Mouse (Mus musculus) heart, postnatal 36 days (tissue): Measurements from ENCODE around the gene Pxn. TPM values are rescaled to one million over a fixed set of nuclear protein-coding genes. Genes with fewer than 3 reads are reported as not detected.

Experiments
- DNase-seq, 2 experiments: peaks; one replicate each; pipeline ENCODE4 v3.0.0; 2021 to 2022
- intact Hi-C: fragments of 180-260 bp; cut with DNase I; formaldehyde crosslinking; loops from one replicate; pipeline ENCODE4 v1.15.1; 2025
- total RNA-seq, 2 experiments: library from RNA; stranded (reverse); gene quantifications; 2 replicates each; pipeline ENCODE4 v1.2.3; 2021

The Pxn gene
- total RNA-seq, 2 experiments from 2014 or later: 36.2 to 37.9 TPM

DNA sequence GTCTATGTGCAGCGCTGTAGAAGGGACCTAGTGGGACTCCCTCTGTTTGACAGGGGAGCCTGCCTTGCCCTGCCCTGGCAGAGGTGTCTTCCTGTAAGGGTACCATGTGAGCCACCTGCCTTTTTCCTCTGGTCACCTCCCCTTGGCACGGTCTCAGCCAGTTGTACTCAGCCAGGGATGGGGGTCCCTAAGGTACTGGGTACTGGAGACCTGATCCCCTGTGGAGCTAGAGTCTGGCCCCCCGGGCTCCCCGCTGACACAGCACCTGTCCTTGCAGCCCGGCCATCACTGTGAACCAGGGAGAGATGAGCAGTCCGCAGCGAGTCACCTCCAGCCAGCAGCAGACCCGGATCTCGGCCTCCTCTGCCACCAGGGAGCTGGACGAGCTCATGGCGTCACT is 40.1 kb downstream of the Pxn start:
- intact Hi-C loops: no loop called here
- DNase-seq: no peak

DNA sequence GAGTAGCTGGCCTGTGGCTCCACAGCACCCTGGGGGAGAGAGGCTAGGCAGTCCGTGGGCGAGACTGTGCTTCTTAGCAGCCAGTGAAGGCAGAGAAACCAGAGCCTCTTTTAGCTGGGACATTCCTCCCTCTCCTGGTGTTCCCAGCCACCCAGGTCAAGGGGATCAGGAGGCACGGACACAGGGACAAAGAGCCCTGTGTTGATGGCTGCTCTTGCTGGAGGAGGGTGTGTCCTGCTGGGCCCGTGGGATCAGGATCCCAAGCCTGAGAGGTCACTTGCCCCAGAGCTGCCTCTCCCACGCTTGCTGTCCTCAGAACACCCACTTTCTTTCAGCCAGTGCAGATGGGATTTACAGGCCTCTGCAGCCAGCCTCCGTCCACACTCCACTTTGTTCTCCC is 40.5 kb downstream of the Pxn start:
- no peak for DNase-seq

GRCm38 (mm10) chr5:115547421-115547820 is 40.9 kb downstream of the Pxn start:
- intact Hi-C loops: no loop called here
- DNase-seq: no peak

More for the DNA sequence above, 40.5 kb downstream of the Pxn start:
- intact Hi-C loops: no loop called here

DNA sequence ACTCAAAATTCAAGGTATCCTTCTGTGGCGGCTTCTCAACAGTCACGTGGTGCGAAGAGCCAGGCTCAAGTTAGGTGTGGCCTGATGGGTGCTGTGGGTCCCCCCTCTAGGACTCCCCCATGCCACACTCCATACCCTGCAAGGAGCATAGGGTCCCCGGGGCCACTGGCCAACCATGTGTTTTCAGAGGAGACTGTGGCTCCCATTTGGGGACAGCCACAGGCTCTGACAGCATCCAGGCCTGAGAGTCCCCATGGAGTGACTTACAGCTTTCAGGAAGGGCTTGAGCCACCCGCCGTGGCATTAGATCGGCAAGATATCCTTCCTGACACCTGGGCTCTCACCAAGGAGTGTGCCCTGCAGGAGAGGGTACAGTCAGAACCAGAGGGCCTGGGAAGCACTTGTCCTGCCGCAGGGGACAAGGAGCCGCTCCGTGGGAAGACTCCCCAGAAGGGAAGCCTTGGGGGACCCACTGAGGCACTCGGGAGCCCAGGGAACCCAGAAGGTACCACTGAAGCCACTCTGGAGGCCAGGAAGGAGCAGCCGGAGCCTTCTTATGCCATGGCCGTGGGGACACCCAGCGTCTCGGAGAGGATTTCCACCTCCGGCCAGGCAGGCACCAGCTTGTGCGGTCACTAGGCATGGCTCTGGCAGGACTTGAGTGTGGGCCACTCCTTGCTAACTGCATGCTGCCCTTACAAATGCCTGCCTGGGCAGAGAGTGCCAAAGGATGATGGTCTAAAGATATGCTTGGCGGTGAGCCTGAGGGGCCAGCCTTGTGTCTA is 42.2 kb downstream of the Pxn start:
- intact Hi-C loops: no loop called here
- no peak for DNase-seq

GRCm38 (mm10) chr5:115550482-115551005 is 44.1 kb downstream of the Pxn start:
- DNase-seq: no peak
- intact Hi-C loops: no loop called here

GRCm38 (mm10) chr5:115551386-115551785 is 44.9 kb downstream of the Pxn start:
- intact Hi-C loops: no loop called here
- DNase-seq: no peak

- intact Hi-C loops: no loop called here
- DNase-seq: no peak
Measured at GRCm38 (mm10) chr5:115551799-115552198, 45.3 kb downstream of the Pxn start.

DNA sequence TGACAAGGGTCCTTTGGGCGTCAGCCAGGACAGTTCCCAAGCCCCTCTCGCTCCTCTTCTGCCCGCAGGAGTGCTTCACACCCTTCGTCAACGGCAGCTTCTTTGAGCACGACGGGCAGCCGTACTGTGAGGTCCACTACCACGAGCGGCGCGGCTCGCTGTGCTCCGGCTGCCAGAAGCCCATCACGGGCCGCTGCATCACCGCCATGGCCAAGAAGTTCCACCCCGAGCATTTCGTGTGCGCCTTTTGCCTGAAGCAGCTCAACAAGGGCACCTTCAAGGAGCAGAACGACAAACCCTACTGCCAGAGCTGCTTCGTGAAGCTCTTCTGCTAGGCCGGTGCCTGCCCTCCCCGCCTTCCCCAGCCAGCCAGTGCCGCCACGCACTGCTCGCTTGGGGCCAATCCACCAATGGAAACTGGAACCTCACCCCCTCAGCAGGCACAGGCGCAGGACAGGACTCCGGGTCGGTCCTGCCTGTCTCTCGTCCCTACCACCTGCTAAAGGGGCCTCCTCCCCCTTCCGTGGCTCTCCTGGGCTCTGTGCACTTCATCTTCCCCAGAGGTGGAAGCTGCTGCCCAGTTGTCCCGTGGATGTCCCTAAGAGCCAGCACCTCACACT is 47.4 kb downstream of the Pxn start:
- DNase-seq: no peak
- intact Hi-C loops: no loop called here

DNA sequence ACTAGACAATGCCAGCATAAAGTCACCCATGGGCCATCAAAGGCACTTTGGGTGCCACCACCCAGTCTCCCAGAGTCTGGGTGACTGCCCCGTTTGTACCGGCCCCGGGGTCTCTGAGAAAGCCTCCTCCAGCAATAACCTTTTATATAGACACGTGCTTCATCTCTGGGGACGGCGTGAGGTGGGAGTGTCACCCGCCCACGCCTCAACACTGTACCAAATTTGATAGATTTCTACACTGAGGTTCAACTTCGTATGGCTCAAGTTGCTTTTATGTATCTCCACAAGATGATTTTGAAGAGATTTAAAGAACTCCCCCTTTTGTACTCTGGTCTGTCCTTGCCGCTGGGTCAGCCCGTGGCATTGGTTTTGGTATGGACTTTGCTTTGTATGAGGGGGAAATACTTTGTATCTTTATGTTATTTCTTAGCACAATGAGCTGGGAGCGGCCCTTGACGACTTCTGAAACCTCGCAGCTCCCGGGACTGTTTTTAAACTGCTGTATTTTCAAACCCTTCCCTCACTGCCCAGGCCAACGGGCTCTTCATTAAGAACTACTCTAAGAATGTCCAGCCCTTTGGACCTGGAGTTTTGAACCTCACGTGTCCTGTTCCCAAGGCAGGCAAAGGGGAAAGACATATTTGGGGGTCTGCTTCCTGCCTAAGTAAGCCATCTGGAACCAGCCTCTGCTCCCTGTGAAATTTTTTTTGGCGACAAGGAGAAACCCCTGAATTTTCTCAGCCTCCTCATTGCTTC is 48.2 kb downstream of the Pxn start:
- intact Hi-C loops: no loop called here
- DNase-seq: no peak

GRCm38 (mm10) chr5:115556217-115556616 is 49.7 kb downstream of the Pxn start:
- intact Hi-C loops: loop anchor here (1.0 kb wide), 1 partner anchor 50 kb away; the partner anchor contains the start of gene Pxn

DNA sequence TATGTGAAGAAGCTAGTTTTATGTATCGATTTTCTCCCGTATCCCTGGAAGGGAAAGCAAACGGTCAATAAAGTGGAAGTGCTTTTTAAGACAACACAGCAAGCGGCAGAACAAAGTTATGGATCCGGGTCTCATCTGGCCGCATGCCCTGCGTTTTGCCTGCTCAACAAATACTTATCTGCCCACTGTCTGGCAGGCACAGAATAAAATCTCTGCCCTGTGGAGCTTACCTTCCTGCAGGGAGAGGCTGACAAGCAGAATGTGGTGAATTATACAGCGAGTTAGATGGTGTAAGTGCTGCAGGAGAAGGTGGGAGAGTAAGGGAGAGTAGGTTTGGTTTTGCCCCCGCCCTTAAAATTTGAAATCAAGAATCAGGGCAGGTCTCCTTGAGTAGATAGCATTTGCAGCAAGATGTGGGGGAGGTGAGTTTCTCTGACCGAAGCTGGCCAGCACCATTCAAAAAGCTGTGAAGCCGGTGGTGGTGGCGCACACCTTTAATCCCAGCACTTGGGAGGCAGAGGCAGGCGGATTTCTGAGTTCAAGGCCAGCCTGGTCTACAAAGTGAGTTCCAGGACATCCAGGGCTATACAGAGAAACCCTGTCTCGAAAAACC is 51.8 kb downstream of the Pxn start:
- intact Hi-C loops: loop anchor here (1.0 kb wide), 1 partner anchor 55 kb away; no protein-coding TSS in a partner anchor

More at GRCm38 (mm10) chr5:115556217-115556616, 49.7 kb downstream of the Pxn start:
- peak; percentile 74 to 78 for DNase-seq

GRCm38 (mm10) chr5:115559237-115560101 is 53.0 kb downstream of the Pxn start, which contains the start of gene Rplp0:
TSS of gene Rplp0 (plus strand) at chr5:115559467.
- peak; percentile 100 for DNase-seq
- intact Hi-C loops: no loop called here

More for the DNA sequence above, 51.8 kb downstream of the Pxn start:
- DNase-seq: no peak

- intact Hi-C loops: no loop called here
- DNase-seq: no peak
Measured at GRCm38 (mm10) chr5:115560336-115560905, 53.9 kb downstream of the Pxn start.

- intact Hi-C loops: no loop called here
- DNase-seq: no peak
Measured at GRCm38 (mm10) chr5:115563771-115564585, 57.5 kb downstream of the Pxn start.

DNA sequence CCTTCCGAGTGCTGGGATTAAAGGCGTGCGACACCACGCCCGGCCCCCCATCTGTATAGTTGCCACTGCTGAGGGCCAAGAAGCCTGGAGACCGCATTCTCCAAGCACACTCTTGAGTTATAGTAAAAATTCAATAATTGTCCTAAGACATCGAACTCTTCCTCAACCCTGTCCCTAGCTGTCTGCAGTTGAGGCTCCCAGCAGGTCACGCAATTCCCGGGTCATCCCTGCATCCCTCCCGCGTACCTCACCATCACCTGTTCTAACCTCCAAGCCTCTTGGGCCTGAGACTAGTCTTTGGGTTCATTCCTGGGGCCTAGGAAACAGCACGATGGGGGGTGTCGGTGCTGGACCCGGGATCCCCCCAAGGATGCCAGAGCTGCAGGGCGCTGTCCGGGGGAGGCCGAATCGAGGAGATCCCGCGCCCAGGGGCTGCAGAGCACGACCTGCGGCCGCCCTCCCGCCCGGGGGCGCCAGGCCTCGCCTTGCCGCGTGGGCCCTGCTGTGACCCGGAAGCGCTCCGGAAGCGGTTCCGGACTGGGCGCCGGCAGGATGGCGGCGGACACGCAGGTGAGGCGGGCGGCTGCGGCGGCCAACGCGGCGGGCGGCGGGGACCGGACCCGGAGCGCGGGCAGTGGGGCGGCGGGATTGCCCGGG is 58.4 kb downstream of the Pxn start, which contains the start of gene Gcn1l1:
Gcn1l1 (plus strand) TSS at position 518 of the 657 bp plus-strand sequence.
- intact Hi-C loops: no loop called here
- peak; percentile 80 to 85 for DNase-seq

GRCm38 (mm10) chr5:115565403-115565802 is 58.9 kb downstream of the Pxn start:
- intact Hi-C loops: no loop called here
- no peak for DNase-seq

DNA sequence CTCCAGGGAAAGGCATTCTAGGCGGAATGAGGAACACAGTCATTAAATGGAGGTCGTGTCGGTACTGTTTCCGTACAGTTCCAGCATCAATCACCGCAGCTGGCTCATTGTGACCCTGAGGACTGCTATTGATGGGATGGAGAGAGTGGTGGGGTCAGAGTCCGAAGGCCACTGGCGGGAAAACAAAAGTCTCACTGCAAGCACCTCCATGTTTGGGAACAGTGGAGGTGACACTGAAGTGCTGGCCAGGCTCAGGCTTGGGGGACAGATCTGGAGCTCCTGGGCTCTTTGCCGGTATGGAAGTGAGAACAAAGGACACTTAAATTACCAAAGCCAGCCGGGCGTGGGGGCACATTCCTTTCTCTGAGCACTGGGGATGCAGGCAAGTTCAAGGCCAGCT is 62.2 kb downstream of the Pxn start:
- no peak for DNase-seq
- intact Hi-C loops: no loop called here

DNA sequence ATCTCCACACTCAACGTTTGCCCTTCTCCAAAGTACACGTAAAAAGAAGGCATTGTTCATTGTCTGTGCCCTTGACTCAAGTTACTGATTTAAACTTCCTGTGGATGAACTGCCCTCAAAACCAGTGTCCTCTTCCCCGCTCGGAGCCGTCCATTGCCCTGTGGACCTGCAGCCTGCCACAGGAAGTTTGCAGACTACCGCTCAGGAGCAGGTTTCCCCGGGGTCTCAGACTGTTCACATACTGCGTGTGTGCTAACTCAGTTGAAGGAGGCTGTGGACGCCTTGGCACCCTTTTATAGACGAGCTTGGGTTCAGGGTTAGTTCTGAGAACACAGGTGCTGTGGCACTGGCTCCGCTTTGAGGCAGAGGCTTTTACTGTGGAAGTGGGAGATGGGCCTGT is 62.8 kb downstream of the Pxn start:
- intact Hi-C loops: no loop called here
- no peak for DNase-seq
